Mouse (Mus musculus) yolk sac, embryonic 10.5 days (tissue): ENCODE measurements around the gene Siah3.
A peak's percentile ranks its signal among the peaks of the same experiment; 100 is the strongest.

Source experiments
- DNase-seq: peaks from one replicate; pipeline ENCODE4 v3.0.0-alpha.2; 2017; ENCODE audit warnings: low spot score

Siah3 gene

GRCm38 (mm10) chr14:75463171-75463570 lies 7.4 kb downstream of the Siah3 start:
- DNase-seq, result no peak

GRCm38 (mm10) chr14:75468941-75469340 lies 13.2 kb downstream of the Siah3 start:
- no peak for DNase-seq

- DNase-seq, result no peak
Observed at GRCm38 (mm10) chr14:75473061-75473930, 17.5 kb downstream of the Siah3 start.

- DNase-seq, result no peak
Observed at GRCm38 (mm10) chr14:75475887-75476286, 20.1 kb downstream of the Siah3 start.

- no peak for DNase-seq
Observed at GRCm38 (mm10) chr14:75482231-75483175, 26.7 kb downstream of the Siah3 start.

- no peak for DNase-seq
Observed at GRCm38 (mm10) chr14:75483176-75483546, 27.4 kb downstream of the Siah3 start.

- DNase-seq, result no peak
Observed at GRCm38 (mm10) chr14:75487932-75488331, 32.1 kb downstream of the Siah3 start.

GRCm38 (mm10) chr14:75493555-75494194 lies 37.9 kb downstream of the Siah3 start:
- no peak for DNase-seq

- DNase-seq, result no peak
Observed at GRCm38 (mm10) chr14:75494926-75495325, 39.1 kb downstream of the Siah3 start.

GRCm38 (mm10) chr14:75501501-75501990 lies 45.8 kb downstream of the Siah3 start:
- DNase-seq, result no peak

- DNase-seq, result no peak
Observed at GRCm38 (mm10) chr14:75502446-75502845, 46.7 kb downstream of the Siah3 start.

GRCm38 (mm10) chr14:75504255-75504654 lies 48.5 kb downstream of the Siah3 start:
- no peak for DNase-seq

GRCm38 (mm10) chr14:75505126-75505840 lies 49.5 kb downstream of the Siah3 start:
- no peak for DNase-seq

GRCm38 (mm10) chr14:75506246-75506645 lies 50.5 kb downstream of the Siah3 start:
- no peak for DNase-seq

GRCm38 (mm10) chr14:75510125-75510524 lies 54.3 kb downstream of the Siah3 start:
- DNase-seq, result no peak

GRCm38 (mm10) chr14:75512946-75513345 lies 57.2 kb downstream of the Siah3 start:
- DNase-seq, result peak; percentile 75

- no peak for DNase-seq
Observed at GRCm38 (mm10) chr14:75516161-75516560, 60.4 kb downstream of the Siah3 start.

- DNase-seq, result no peak
Observed at GRCm38 (mm10) chr14:75516917-75517595, 61.3 kb downstream of the Siah3 start.

GRCm38 (mm10) chr14:75518196-75518887 lies 62.6 kb downstream of the Siah3 start:
- no peak for DNase-seq

- no peak for DNase-seq
Observed at GRCm38 (mm10) chr14:75518899-75519298, 63.1 kb downstream of the Siah3 start.
